Mouse (Mus musculus) ES-E14 (cell line): Measurements from ENCODE around the gene Gdf11.

Source experiments
- MAFK ChIP-seq: IDR thresholded peaks from 2 replicates; pipeline ENCODE4 v1.6.1; 2014; ENCODE audit warnings: mild to moderate bottlenecking, low read depth, low read length, inconsistent platforms; ENCODE audit not compliant: insufficient read depth
- ZNF384 ChIP-seq: IDR thresholded peaks from 2 replicates; pipeline ENCODE4 v1.6.1; 2012; ENCODE audit warnings: low read depth, low read length, inconsistent platforms

DNA sequence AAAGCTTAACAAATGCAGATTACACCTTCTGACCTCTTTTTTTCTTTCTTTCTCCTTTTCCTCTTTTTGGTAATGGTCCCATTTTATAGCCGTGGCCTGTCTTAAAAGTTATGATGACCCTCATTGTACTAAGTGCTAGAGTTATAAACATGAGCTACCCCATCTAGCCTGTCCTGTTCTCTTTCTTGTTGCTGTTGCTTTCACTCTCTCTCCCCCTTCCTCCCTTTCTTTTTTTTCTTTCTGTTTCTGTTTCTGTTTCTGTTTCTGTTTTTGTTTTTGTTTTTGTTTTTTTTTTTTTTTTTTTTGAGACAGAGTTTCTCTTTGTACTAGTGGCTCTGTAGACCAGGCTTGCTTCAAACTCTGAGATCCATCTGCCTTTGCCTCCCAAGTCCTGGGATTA lies 25.0 kb downstream of the Gdf11 start:
- TF ChIP-seq MAFK: no peak
- TF ChIP-seq ZNF384: no peak
